Comparison of ENCODE assay signal across 8 mouse cellular contexts in genomic region chr17:80899513-80900199, GRCm38 (mm10). TPM values are rescaled to one million over a fixed set of nuclear protein-coding genes. Genes with fewer than 3 reads are reported as not detected.
A peak's percentile ranks its signal among the peaks of the same experiment; 100 is the strongest.
DNase-seq lines count a peak whose midpoint lies in the region; ATAC-seq and TF ChIP-seq lines count a peak whose summit lies in the region.

No protein-coding gene starts in this region.

- WGBS in limb, embryonic 13.5 days: 62% methylated on average over 9 of the region's 9 CpGs
- 83% methylated on average over 9 of the region's 9 CpGs for WGBS in limb, embryonic 10.5 days
- WGBS in embryonic facial prominence, embryonic 13.5 days: 41% methylated on average over 9 of the region's 9 CpGs
- 32% methylated on average over 9 of the region's 9 CpGs for WGBS in hindbrain, embryonic 16.5 days

- no peaks in the 10 kb centered on the region for H3K36me3 ChIP-seq in limb, embryonic 13.5 days
- no peaks in the 10 kb centered on the region for H3K36me3 ChIP-seq in limb, embryonic 10.5 days
- H3K36me3 ChIP-seq in embryonic facial prominence, embryonic 13.5 days: no peaks in the 10 kb centered on the region
- H3K36me3 ChIP-seq in hindbrain, embryonic 16.5 days (ENCODE audit: control insufficient read depth, insufficient read depth, low read length): no peaks in the 10 kb centered on the region

- H3K9me3 ChIP-seq in limb, embryonic 13.5 days: no peaks in the 10 kb centered on the region
- no peaks in the 10 kb centered on the region for H3K9me3 ChIP-seq in limb, embryonic 10.5 days (replicated peaks)
- no peaks in the 10 kb centered on the region for H3K9me3 ChIP-seq in embryonic facial prominence, embryonic 13.5 days
- H3K9me3 ChIP-seq in hindbrain, embryonic 16.5 days (ENCODE audit: control insufficient read depth, low read length): no peaks in the 10 kb centered on the region

- no peak for ATAC-seq in limb, embryonic 13.5 days (ENCODE audit: low FRiP score, low read depth)
- ATAC-seq in embryonic facial prominence, embryonic 13.5 days (ENCODE audit: insufficient number of reproducible peaks, insufficient read depth, low FRiP score, low TSS enrichment, low read depth): peak; percentile 67; the same call in 1 of the 2 replicates
- ATAC-seq in hindbrain, embryonic 16.5 days: peak; percentile 75

- 0 out of 2 replicates have a peak overlapping the region, but pooled peaks have one; percentile 4 for H3K27ac ChIP-seq in limb, embryonic 13.5 days
- no peak overlapping the region for H3K27ac ChIP-seq in limb, embryonic 10.5 days
- H3K27ac ChIP-seq in embryonic facial prominence, embryonic 13.5 days: peak overlapping the region; percentile 55; the same call in 1 of the 2 replicates
- H3K27ac ChIP-seq in hindbrain, embryonic 16.5 days (ENCODE audit: low read depth, low read length): peak overlapping the region; percentile 68
- no peak overlapping the region for H3K27ac ChIP-seq in gastrocnemius, adult 2 months

- H3K9ac ChIP-seq in limb, embryonic 13.5 days: no peak overlapping the region
- no peak overlapping the region for H3K9ac ChIP-seq in embryonic facial prominence, embryonic 13.5 days
- H3K9ac ChIP-seq in hindbrain, embryonic 16.5 days (ENCODE audit: low read depth, low read length): 0 out of 2 replicates have a peak overlapping the region, but pooled peaks have one; percentile 14

- no peak for TF ChIP-seq CTCF in gastrocnemius, adult 2 months (IDR thresholded peaks at IDR 0.05)

- intact Hi-C loops in gastrocnemius, postnatal 14 days (cut with DNase I; ENCODE audit: low total_unique reads): no loop called here
- intact Hi-C loops in gastrocnemius, adult 2 months (cut with DNase I): no loop called here

- no peak overlapping the region for H3K4me2 ChIP-seq in limb, embryonic 13.5 days (replicated peaks)
- H3K4me2 ChIP-seq in embryonic facial prominence, embryonic 13.5 days: no peak overlapping the region
- peak overlapping the region; percentile 31; the same call in 1 of the 2 replicates for H3K4me2 ChIP-seq in hindbrain, embryonic 16.5 days (ENCODE audit: low read length)

- peaks cover 8% of the 10 kb centered on the region for H3K4me1 ChIP-seq in limb, embryonic 13.5 days
- peaks cover 8% of the 10 kb centered on the region for H3K4me1 ChIP-seq in limb, embryonic 10.5 days
- H3K4me1 ChIP-seq in embryonic facial prominence, embryonic 13.5 days: peaks cover 19% of the 10 kb centered on the region
- H3K4me1 ChIP-seq in hindbrain, embryonic 16.5 days (ENCODE audit: control insufficient read depth, insufficient read depth, low read depth, low read length): peaks cover 19% of the 10 kb centered on the region

- H3K27me3 ChIP-seq in limb, embryonic 13.5 days: no peaks in the 10 kb centered on the region
- H3K27me3 ChIP-seq in limb, embryonic 10.5 days (ENCODE audit: low read depth, poor library complexity, severe bottlenecking): no peaks in the 10 kb centered on the region
- H3K27me3 ChIP-seq in embryonic facial prominence, embryonic 13.5 days: no peaks in the 10 kb centered on the region
- no peaks in the 10 kb centered on the region for H3K27me3 ChIP-seq in hindbrain, embryonic 16.5 days (replicated peaks; ENCODE audit: control insufficient read depth, insufficient read depth, low read length)

- no peak for DNase-seq in limb, embryonic 10.5 days (ENCODE audit: low spot score)
- DNase-seq in lung, postnatal 14 days: peak; percentile 76
- no peak for DNase-seq in gastrocnemius, postnatal 14 days
- no peak for DNase-seq in cerebellum, adult 8-10 months
- DNase-seq in gastrocnemius, adult 2 months: no peak

- no peak overlapping the region for H3K4me3 ChIP-seq in limb, embryonic 13.5 days
- no peak overlapping the region for H3K4me3 ChIP-seq in limb, embryonic 10.5 days
- H3K4me3 ChIP-seq in embryonic facial prominence, embryonic 13.5 days: no peak overlapping the region
- no peak overlapping the region for H3K4me3 ChIP-seq in hindbrain, embryonic 16.5 days (ENCODE audit: low read length)
- no peak overlapping the region for H3K4me3 ChIP-seq in gastrocnemius, adult 2 months

RNA-seq across cellular contexts. Expression of gene Tmem178, which starts 44.8 kb away (rescaled TPM):
- 8.6 and 9.1 TPM in 2 replicates for polyA plus RNA-seq in limb, embryonic 13.5 days (2015; fragmentation: Nextera tagmentation; extraction: Ambion mirVana)
- 3.1 and 5.5 TPM in 2 replicates for polyA plus RNA-seq in limb, embryonic 10.5 days (2016; fragmentation: Nextera tagmentation; extraction: Ambion mirVana)
- polyA plus RNA-seq in embryonic facial prominence, embryonic 13.5 days (2015; fragmentation: Nextera tagmentation; extraction: Ambion mirVana): 4.7 and 6.8 TPM in 2 replicates
- polyA plus RNA-seq in hindbrain, embryonic 16.5 days (2015; fragmentation: Nextera tagmentation; extraction: Ambion mirVana): 26.5 and 29.4 TPM in 2 replicates
- total RNA-seq in gastrocnemius, postnatal 14 days (2021): under 1 TPM; 0.72 to 1.00 TPM
- total RNA-seq in gastrocnemius, adult 2 months (2021): under 1 TPM; 0.25 to 0.28 TPM

Comparison
In these comparisons a context has a peak if more than half of its experiments do, and no peak if none do; other contexts are left out.
1. H3K27ac ChIP-seq: peak in limb, embryonic 13.5 days (single experiment), embryonic facial prominence, embryonic 13.5 days (single experiment) and hindbrain, embryonic 16.5 days (single experiment); none in limb, embryonic 10.5 days (single experiment) and gastrocnemius, adult 2 months (single experiment).